Mouse (Mus musculus) midbrain, postnatal 0 days (tissue): ENCODE data around the gene Cox7a2. TPM values are rescaled to one million over a fixed set of nuclear protein-coding genes. Genes with fewer than 3 reads are reported as not detected.

Source experiments
- ATAC-seq: fragments of 200-750 bp; cut with Nextera tagmentation; 2 replicates; pipeline ENCODE4 v1.8.0; 2017; ENCODE audit warnings: moderate number of reproducible peaks, mild to moderate bottlenecking, moderate TSS enrichment, moderate library complexity; ENCODE audit not compliant: low FRiP score
- DNase-seq: peaks from one replicate; pipeline ENCODE4 v3.0.0-alpha.2; 2015; ENCODE audit warnings: low spot score
- H3K27ac ChIP-seq: fragments of 300-500 bp; sonication (generic); 2 replicates; pipeline ENCODE4 v1.5.1; 2014; ENCODE audit warnings: low read depth, mild to moderate bottlenecking, low read length, mixed read lengths
- H3K27me3 ChIP-seq: fragments of 300-500 bp; sonication (generic); 2 replicates; pipeline ENCODE4 v1.6.1; 2014; ENCODE audit warnings: low read length, control low read depth, mixed read lengths; ENCODE audit not compliant: insufficient read depth
- H3K36me3 ChIP-seq: fragments of 300-500 bp; sonication (generic); 2 replicates; pipeline ENCODE4 v1.6.1; 2014; ENCODE audit warnings: low read length, control low read depth, mixed read lengths; ENCODE audit not compliant: insufficient read depth
- H3K4me1 ChIP-seq: fragments of 300-500 bp; sonication (generic); 2 replicates; pipeline ENCODE4 v1.6.1; 2014; ENCODE audit warnings: mild to moderate bottlenecking, control low read depth, antibody characterized with exemption, low read length, mixed read lengths; ENCODE audit not compliant: insufficient read depth
- H3K4me2 ChIP-seq: fragments of 300-500 bp; sonication (generic); 2 replicates; pipeline ENCODE4 v1.6.1; 2014; ENCODE audit warnings: low read depth, mild to moderate bottlenecking, low read length, mixed read lengths; ENCODE audit not compliant: poor library complexity, severe bottlenecking
- H3K4me3 ChIP-seq: fragments of 300-500 bp; sonication (generic); 2 replicates; pipeline ENCODE4 v1.5.1; 2014; ENCODE audit warnings: low read depth, mild to moderate bottlenecking, low read length, moderate library complexity
- H3K9ac ChIP-seq: fragments of 300-500 bp; sonication (generic); replicated peaks from 2 replicates; pipeline ENCODE4 v1.6.1; 2014; ENCODE audit warnings: mild to moderate bottlenecking, low read length, moderate library complexity, mixed read lengths; ENCODE audit not compliant: poor library complexity, severe bottlenecking
- H3K9me3 ChIP-seq: fragments of 300-500 bp; sonication (generic); 2 replicates; pipeline ENCODE4 v1.6.1; 2016; ENCODE audit warnings: low read length, control low read depth
- CTCF ChIP-seq: IDR thresholded peaks from 2 replicates; pipeline ENCODE4 v1.5.1; 2016; ENCODE audit warnings: antibody characterized with exemption, mild to moderate bottlenecking
- WGBS: fragments of 180-500 bp; shearing (Covaris S2); extraction: QIAGEN DNeasy Blood & Tissue Kit; methylation state at CpG from one replicate; pipeline ENCODE4 v1.1.7; 2014; 5-methylcytosine and 5-hydroxymethylcytosine counted together
- polyA plus RNA-seq: library from polyadenylated mRNA; unstranded; fragments of >200 nt; fragmentation: Nextera tagmentation; extraction: Ambion mirVana; gene quantifications from 2 replicates; pipeline ENCODE4 v1.2.1, GENCODE M21; 2015
- total RNA-seq: library from RNA; depleted of rRNA; stranded (reverse); fragments of >200 nt; gene quantifications from 2 replicates; pipeline ENCODE4 v1.2.3, GENCODE M21; 2014; rRNA removed

Cox7a2 gene
- total RNA-seq (294 and 365 TPM in 2 replicates), polyA plus RNA-seq (1,023 and 1,039 TPM in 2 replicates)

GRCm38 (mm10) chr9:79759385-79760005 lies at the start of gene Cox7a2:
TSS of gene Cox7a2 (minus strand) at chr9:79759878.
- Histone ChIP-seq H3K27ac (peak within 1 kb of the TSS; percentile 90), H3K9ac (peak within 1 kb of the TSS; percentile 84), H3K36me3 (peaks cover 3% of the 10 kb centered on the region; the same call in 1 of the 2 replicates), H3K4me2 (peak within 1 kb of the TSS; percentile 67), H3K4me3 (peak within 1 kb of the TSS; percentile 71), H3K4me1 (peaks cover 4% of the 10 kb centered on the region; the same call in 1 of the 2 replicates), H3K9me3 (no peaks in the 10 kb centered on the region), H3K27me3 (no peaks in the 10 kb centered on the region)
- no peak for TF ChIP-seq CTCF
- peak; percentile 99 for ATAC-seq
- under 1% methylated on average over 43 of the region's 49 CpGs for WGBS
- peak; percentile 98 for DNase-seq

- no peak for TF ChIP-seq CTCF
- ATAC-seq = no peak
- no peaks in the 10 kb centered on the region for H3K27me3 ChIP-seq
These were observed 49.7 kb upstream of the Cox7a2 start for GRCm38 (mm10) chr9:79809411-79809810.

GRCm38 (mm10) chr9:79807178-79807577 lies 47.5 kb upstream of the Cox7a2 start:
- Histone ChIP-seq H3K4me2 (no peak overlapping the region), H3K27ac (no peak overlapping the region), H3K27me3 (no peaks in the 10 kb centered on the region), H3K36me3 (no peaks in the 10 kb centered on the region), H3K4me3 (no peak overlapping the region), H3K4me1 (no peaks in the 10 kb centered on the region), H3K9ac (no peak overlapping the region), H3K9me3 (no peaks in the 10 kb centered on the region)
- ATAC-seq = no peak
- no peak for DNase-seq
- WGBS = 52% methylated on average over 4 of the region's 4 CpGs
- no peak for TF ChIP-seq CTCF

More at GRCm38 (mm10) chr9:79809411-79809810, 49.7 kb upstream of the Cox7a2 start:
- H3K9me3 ChIP-seq = no peaks in the 10 kb centered on the region
- H3K27ac ChIP-seq = no peak overlapping the region
- H3K4me2 ChIP-seq = no peak overlapping the region
- no peak for DNase-seq
- no peak overlapping the region for H3K9ac ChIP-seq
- no peaks in the 10 kb centered on the region for H3K36me3 ChIP-seq
- H3K4me3 ChIP-seq = no peak overlapping the region
- 69% methylated on average over 6 of the region's 6 CpGs for WGBS
- no peaks in the 10 kb centered on the region for H3K4me1 ChIP-seq

GRCm38 (mm10) chr9:79806317-79807075 lies 46.8 kb upstream of the Cox7a2 start:
- Histone ChIP-seq H3K4me3 (no peak overlapping the region), H3K9ac (no peak overlapping the region), H3K27me3 (no peaks in the 10 kb centered on the region), H3K4me2 (no peak overlapping the region), H3K27ac (no peak overlapping the region), H3K9me3 (no peaks in the 10 kb centered on the region), H3K4me1 (no peaks in the 10 kb centered on the region), H3K36me3 (no peaks in the 10 kb centered on the region)
- TF ChIP-seq CTCF = peak; percentile 93
- WGBS = 51% methylated on average over 12 of the region's 12 CpGs
- ATAC-seq (peak; percentile 27; the same call in 1 of the 2 replicates), DNase-seq (peak; percentile 79)

GRCm38 (mm10) chr9:79805426-79805825 lies 45.7 kb upstream of the Cox7a2 start:
- DNase-seq (no peak), ATAC-seq (no peak)
- Histone ChIP-seq H3K4me1 (no peaks in the 10 kb centered on the region), H3K9me3 (no peaks in the 10 kb centered on the region), H3K27ac (no peak overlapping the region), H3K27me3 (no peaks in the 10 kb centered on the region), H3K36me3 (no peaks in the 10 kb centered on the region), H3K4me2 (no peak overlapping the region), H3K4me3 (no peak overlapping the region), H3K9ac (no peak overlapping the region)
- 82% methylated on average over 10 of the region's 10 CpGs for WGBS
- TF ChIP-seq CTCF = no peak
